Mouse (Mus musculus) stomach, embryonic 14.5 days (tissue): Measurements from ENCODE around the gene Twsg1. TPM values are rescaled to one million over a fixed set of nuclear protein-coding genes. Genes with fewer than 3 reads are reported as not detected.

Experiments
- ATAC-seq: fragments of 200-750 bp; cut with Nextera tagmentation; 2 replicates; pipeline ENCODE4 v1.8.0; 2017; ENCODE audit warnings: low read depth, moderate TSS enrichment; ENCODE audit not compliant: insufficient number of reproducible peaks, insufficient read depth, low FRiP score
- H3K27ac ChIP-seq: fragments of 300-500 bp; sonication (generic); 2 replicates; pipeline ENCODE4 v1.5.1; 2014; ENCODE audit warnings: mild to moderate bottlenecking, low read length, moderate library complexity, mixed read lengths
- H3K27me3 ChIP-seq: fragments of 300-500 bp; sonication (generic); 2 replicates; pipeline ENCODE4 v1.6.1; 2014; ENCODE audit warnings: low read length, control low read depth, mixed read lengths; ENCODE audit not compliant: control insufficient read depth, insufficient read depth
- H3K36me3 ChIP-seq: fragments of 300-500 bp; sonication (generic); 2 replicates; pipeline ENCODE4 v1.6.1; 2014; ENCODE audit warnings: mild to moderate bottlenecking, control low read depth, low read length, moderate library complexity, mixed read lengths; ENCODE audit not compliant: control insufficient read depth, insufficient read depth
- H3K4me1 ChIP-seq: fragments of 300-500 bp; sonication (generic); 2 replicates; pipeline ENCODE4 v1.6.1; 2014; ENCODE audit warnings: low read length, control low read depth, mixed read lengths; ENCODE audit not compliant: control insufficient read depth, insufficient read depth
- H3K4me2 ChIP-seq: fragments of 300-500 bp; sonication (generic); replicated peaks from 2 replicates; pipeline ENCODE4 v1.6.1; 2014; ENCODE audit warnings: low read depth, low read length, control low read depth
- H3K4me3 ChIP-seq: fragments of 300-500 bp; sonication (generic); 2 replicates; pipeline ENCODE4 v1.5.1; 2014; ENCODE audit warnings: low read depth, low read length, control low read depth
- H3K9ac ChIP-seq: fragments of 300-500 bp; sonication (generic); replicated peaks from 2 replicates; pipeline ENCODE4 v1.6.1; 2014; ENCODE audit warnings: low read depth, mild to moderate bottlenecking, control low read depth, low read length, moderate library complexity, mixed read lengths
- H3K9me3 ChIP-seq: fragments of 300-500 bp; sonication (generic); 2 replicates; pipeline ENCODE4 v1.6.1; 2016; ENCODE audit warnings: low read depth, low read length, control low read depth; ENCODE audit not compliant: control insufficient read depth
- WGBS: fragments of 180-500 bp; shearing (Covaris S2); extraction: QIAGEN DNeasy Blood & Tissue Kit; methylation state at CpG from one replicate; pipeline ENCODE4 v1.1.7; 2014; 5-methylcytosine and 5-hydroxymethylcytosine counted together
- polyA plus RNA-seq: library from polyadenylated mRNA; unstranded; fragments of >200 nt; fragmentation: Nextera tagmentation; extraction: Ambion mirVana; gene quantifications from 2 replicates; pipeline ENCODE4 v1.2.1, GENCODE M21; 2014

The Twsg1 gene
- polyA plus RNA-seq, 1 experiment from 2014 or later: 159 TPM

- Histone ChIP-seq H3K36me3 (no peaks in the 10 kb centered on the region; the same call in 1 of the 2 replicates), H3K9ac (no peak overlapping the region), H3K4me1 (peaks cover 31% of the 10 kb centered on the region), H3K4me2 (no peak overlapping the region), H3K27me3 (no peaks in the 10 kb centered on the region), H3K9me3 (no peaks in the 10 kb centered on the region), H3K4me3 (no peak overlapping the region), H3K27ac (no peak overlapping the region)
- peak; percentile 51; the same call in 1 of the 2 replicates for ATAC-seq
- WGBS: 39% methylated on average over 4 of the region's 4 CpGs
Observed at GRCm38 (mm10) chr17:65942394-65942793, 8.6 kb downstream of the Twsg1 start.

GRCm38 (mm10) chr17:65941275-65941674 is 9.8 kb downstream of the Twsg1 start:
- no peak overlapping the region for H3K4me2 ChIP-seq
- H3K4me1 ChIP-seq: peaks cover 31% of the 10 kb centered on the region
- H3K27me3 ChIP-seq: no peaks in the 10 kb centered on the region
- 67% methylated on average over 6 of the region's 6 CpGs for WGBS
- H3K36me3 ChIP-seq: peaks cover 7% of the 10 kb centered on the region; the same call in 1 of the 2 replicates
- no peak overlapping the region for H3K4me3 ChIP-seq
- ATAC-seq: peak; percentile 51; the same call in 1 of the 2 replicates
- no peaks in the 10 kb centered on the region for H3K9me3 ChIP-seq
- no peak overlapping the region; the same call in 1 of the 2 replicates for H3K9ac ChIP-seq
- H3K27ac ChIP-seq: peak overlapping the region; percentile 28; the same call in 1 of the 2 replicates

- Histone ChIP-seq H3K27me3 (no peaks in the 10 kb centered on the region), H3K4me3 (no peak overlapping the region), H3K27ac (peak overlapping the region; percentile 64; the same call in 1 of the 2 replicates), H3K9ac (no peak overlapping the region), H3K4me2 (no peak overlapping the region), H3K4me1 (peaks cover 31% of the 10 kb centered on the region), H3K36me3 (peaks cover 7% of the 10 kb centered on the region; the same call in 1 of the 2 replicates), H3K9me3 (no peaks in the 10 kb centered on the region)
- no peak for ATAC-seq
- WGBS: 72% methylated on average over 12 of the region's 12 CpGs
Observed at GRCm38 (mm10) chr17:65940221-65940620, 10.8 kb downstream of the Twsg1 start.

GRCm38 (mm10) chr17:65939461-65940192 is 11.4 kb downstream of the Twsg1 start:
- Histone ChIP-seq H3K9ac (no peak overlapping the region), H3K9me3 (no peaks in the 10 kb centered on the region), H3K27ac (peak overlapping the region; percentile 64; the same call in 1 of the 2 replicates), H3K4me2 (no peak overlapping the region), H3K36me3 (peaks cover 7% of the 10 kb centered on the region; the same call in 1 of the 2 replicates), H3K4me3 (no peak overlapping the region), H3K27me3 (no peaks in the 10 kb centered on the region), H3K4me1 (peaks cover 31% of the 10 kb centered on the region)
- ATAC-seq: no peak
- whole genome bisulfite sequencing: 44% methylated on average over 14 of the region's 14 CpGs

GRCm38 (mm10) chr17:65937671-65938070 is 13.4 kb downstream of the Twsg1 start:
- Histone ChIP-seq H3K4me3 (no peak overlapping the region), H3K9me3 (no peaks in the 10 kb centered on the region), H3K9ac (no peak overlapping the region), H3K36me3 (peaks cover 14% of the 10 kb centered on the region; the same call in 1 of the 2 replicates), H3K4me1 (peaks cover 28% of the 10 kb centered on the region), H3K27me3 (no peaks in the 10 kb centered on the region), H3K27ac (no peak overlapping the region), H3K4me2 (no peak overlapping the region)
- ATAC-seq: no peak
- 92% methylated on average over 9 of the region's 9 CpGs for WGBS

- peaks cover 23% of the 10 kb centered on the region; the same call in 1 of the 2 replicates for H3K36me3 ChIP-seq
- no peak overlapping the region for H3K9ac ChIP-seq
- peaks cover 10% of the 10 kb centered on the region; the same call in 1 of the 2 replicates for H3K4me1 ChIP-seq
- no peak for ATAC-seq
- no peak overlapping the region for H3K4me3 ChIP-seq
- no peak overlapping the region for H3K27ac ChIP-seq
- 89% methylated on average over 2 of the region's 2 CpGs for WGBS
- no peaks in the 10 kb centered on the region for H3K27me3 ChIP-seq
- H3K4me2 ChIP-seq: no peak overlapping the region
- no peaks in the 10 kb centered on the region for H3K9me3 ChIP-seq
Observed at GRCm38 (mm10) chr17:65933741-65934140, 17.3 kb downstream of the Twsg1 start.

GRCm38 (mm10) chr17:65931525-65931924 is 19.5 kb downstream of the Twsg1 start:
- Histone ChIP-seq H3K4me1 (peaks cover 9% of the 10 kb centered on the region; the same call in 1 of the 2 replicates), H3K4me2 (no peak overlapping the region), H3K36me3 (peaks cover 28% of the 10 kb centered on the region), H3K9ac (no peak overlapping the region), H3K27ac (0 out of 2 replicates have a peak overlapping the region, but pooled peaks have one; percentile 53), H3K27me3 (no peaks in the 10 kb centered on the region), H3K4me3 (no peak overlapping the region), H3K9me3 (no peaks in the 10 kb centered on the region)
- no peak for ATAC-seq
- 67% methylated on average over 6 of the region's 6 CpGs for WGBS

GRCm38 (mm10) chr17:65930960-65931359 is 20.1 kb downstream of the Twsg1 start:
- Histone ChIP-seq H3K36me3 (peaks cover 34% of the 10 kb centered on the region), H3K27ac (0 out of 2 replicates have a peak overlapping the region, but pooled peaks have one; percentile 53), H3K4me2 (no peak overlapping the region), H3K27me3 (no peaks in the 10 kb centered on the region), H3K4me3 (no peak overlapping the region), H3K9ac (no peak overlapping the region), H3K9me3 (no peaks in the 10 kb centered on the region), H3K4me1 (peaks cover 9% of the 10 kb centered on the region; the same call in 1 of the 2 replicates)
- ATAC-seq: peak; percentile 46; the same call in 1 of the 2 replicates
- WGBS: 54% methylated on average over 6 of the region's 6 CpGs
